Mouse (Mus musculus) MEL (cell line): Measurements from ENCODE around the gene Rab26.
A peak's percentile ranks its signal among the peaks of the same experiment; 100 is the strongest.

Experiments used
- CTCF ChIP-seq, 3 experiments: IDR thresholded peaks in 2 of 3; conservative IDR thresholded peaks in 1 of 3; 2 replicates each; pipeline ENCODE4 v1.5.1; 2011 to 2012; ENCODE audit warnings: low read length in 3 of 3, low read depth in 2 of 3, mild to moderate bottlenecking in 2 of 3, improper control_type of control experiment in 1 of 3, inconsistent platforms in 1 of 3, mixed read lengths in 1 of 3, moderate library complexity in 1 of 3; ENCODE audit not compliant: control insufficient read depth in 1 of 3, insufficient read depth in 1 of 3, poor library complexity in 1 of 3, severe bottlenecking in 1 of 3
- E2F4 ChIP-seq: IDR thresholded peaks from 2 replicates; pipeline ENCODE4 v1.6.1; 2011; ENCODE audit warnings: low read depth, low read length, improper control_type of control experiment, borderline replicate concordance
- EP300 ChIP-seq, 2 experiments: IDR thresholded peaks; 2 replicates each; pipeline ENCODE4 v1.6.1; 2011; ENCODE audit warnings: improper control_type of control experiment in 2 of 2, low read length in 2 of 2, low read depth in 1 of 2, mild to moderate bottlenecking in 1 of 2
- ETS1 ChIP-seq: IDR thresholded peaks from 2 replicates; pipeline ENCODE4 v1.6.1; 2012; ENCODE audit warnings: low read depth, mild to moderate bottlenecking, inconsistent platforms, low read length, improper control_type of control experiment, moderate library complexity
- MYC ChIP-seq: IDR thresholded peaks from 2 replicates; pipeline ENCODE4 v1.6.1; 2011; ENCODE audit warnings: low read depth, mild to moderate bottlenecking, low read length, improper control_type of control experiment, moderate library complexity
- POLR2A ChIP-seq, 2 experiments: IDR thresholded peaks; 2 replicates each; pipeline ENCODE4 v1.6.1; 2011 to 2012; ENCODE audit warnings: low read length in 2 of 2, mild to moderate bottlenecking in 2 of 2, control low read depth in 1 of 2, improper control_type of control experiment in 1 of 2, low read depth in 1 of 2, moderate library complexity in 1 of 2; ENCODE audit not compliant: control insufficient read depth in 1 of 2, insufficient read depth in 1 of 2, poor library complexity in 1 of 2
- POLR2AphosphoS5 ChIP-seq: IDR thresholded peaks from 2 replicates; pipeline ENCODE4 v1.6.1; 2012; ENCODE audit warnings: low read depth, borderline replicate concordance, mild to moderate bottlenecking, inconsistent platforms, low read length, moderate library complexity, mixed read lengths
- SMC3 ChIP-seq: IDR thresholded peaks from 2 replicates; pipeline ENCODE4 v1.6.1; 2011; ENCODE audit warnings: low read depth, low read length, improper control_type of control experiment
- USF2 ChIP-seq, 2 experiments: IDR thresholded peaks; 2 replicates each; pipeline ENCODE4 v1.6.1; 2011 to 2012; ENCODE audit warnings: improper control_type of control experiment in 2 of 2, low read length in 2 of 2, borderline replicate concordance in 1 of 2, inconsistent platforms in 1 of 2, low read depth in 1 of 2, mild to moderate bottlenecking in 1 of 2; ENCODE audit not compliant: insufficient read depth in 1 of 2
- ZC3H11A ChIP-seq: IDR thresholded peaks from 2 replicates; pipeline ENCODE4 v1.6.1; 2012; ENCODE audit warnings: low read depth, mild to moderate bottlenecking, inconsistent platforms, low read length, improper control_type of control experiment

GRCm38 (mm10) chr17:24513609-24514008 lies 20.4 kb downstream of the Rab26 start:
- no peak for TF ChIP-seq POLR2A (IDR thresholded peaks at IDR 0.05; ENCODE audit: control insufficient read depth in 1 of 2, insufficient read depth in 1 of 2, low read depth in 1 of 2, low read length in 2 of 2, poor library complexity in 1 of 2)
- no peak for TF ChIP-seq POLR2AphosphoS5
- no peak for TF ChIP-seq USF2 (IDR thresholded peaks at IDR 0.05; ENCODE audit: borderline replicate concordance in 1 of 2, insufficient read depth in 1 of 2, low read depth in 1 of 2, low read length in 2 of 2)
- peak; percentile 51 to 62 (median 55) for TF ChIP-seq CTCF (IDR thresholded peaks at IDR 0.05 in 2 of 3, conservative IDR thresholded peaks at IDR 0.05 in 1 of 3; ENCODE audit: control insufficient read depth in 1 of 3, insufficient read depth in 1 of 3, low read depth in 2 of 3, low read length in 3 of 3, poor library complexity in 1 of 3, severe bottlenecking in 1 of 3)
- TF ChIP-seq ZC3H11A, result no peak
- peak; percentile 44 for TF ChIP-seq SMC3
- TF ChIP-seq EP300 (IDR thresholded peaks at IDR 0.05; ENCODE audit: low read depth in 1 of 2, low read length in 2 of 2), result no peak
- TF ChIP-seq ETS1, result no peak
- no peak for TF ChIP-seq MYC
- TF ChIP-seq E2F4, result no peak
